Mouse (Mus musculus): ENCODE measurements around the gene Olfr1015. TPM values are rescaled to one million over a fixed set of nuclear protein-coding genes. Genes with fewer than 3 reads are reported as not detected.

Olfr1015 gene
- not detected for total RNA-seq (2021)
- long read RNA-seq, experiment 1, result 0 reads
- long read RNA-seq, experiment 2, result 0 reads

DNA sequence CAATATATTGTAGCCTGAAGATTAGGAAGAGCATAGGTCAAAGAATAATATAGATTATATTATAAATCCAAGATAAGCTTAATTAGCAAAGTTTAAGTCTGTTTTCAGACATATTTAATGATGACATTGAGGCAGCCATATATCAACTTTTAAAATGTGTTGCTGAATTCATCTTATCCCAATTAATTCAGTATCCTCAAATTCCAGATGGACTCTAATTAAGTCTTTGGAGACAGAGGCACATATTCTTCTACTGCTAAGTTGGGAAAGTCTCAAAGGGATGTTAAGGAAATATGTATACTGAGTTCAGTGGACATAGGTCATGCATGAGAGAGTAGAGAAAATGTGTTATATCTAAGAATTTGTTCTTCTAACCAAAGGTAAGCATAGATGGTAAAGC is at the start of gene Olfr1015:
Gene Olfr1015 (plus strand): TSS at position 301 of the 400 bp plus-strand sequence.
- no peak for DNase-seq

GRCm38 (mm10) chr2:85753822-85754221 is 28.0 kb upstream of the Olfr1015 start:
- no peak for DNase-seq

- DNase-seq, result no peak
These were observed 19.2 kb upstream of the Olfr1015 start, which contains the start of gene Olfr1012 for GRCm38 (mm10) chr2:85762666-85763065. TSS of gene Olfr1012 (minus strand) at chr2:85762766.

DNA sequence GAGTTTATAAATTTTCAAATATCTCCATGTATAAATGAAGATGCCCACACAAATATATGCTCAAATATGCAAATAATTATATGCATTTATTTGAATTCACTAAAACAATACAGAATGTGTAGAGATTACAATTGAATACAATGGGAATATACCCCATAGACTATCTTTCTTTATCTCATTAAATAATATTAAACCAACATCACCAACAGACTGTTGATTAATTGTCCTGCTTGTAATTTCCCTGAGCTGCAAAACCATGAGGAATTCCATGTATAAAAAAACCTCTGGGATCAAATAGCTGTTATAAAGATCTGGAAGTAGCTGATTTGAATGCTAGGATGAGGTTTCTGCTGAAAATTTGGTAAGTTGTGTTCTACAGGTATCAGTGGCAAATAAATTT is 15.0 kb upstream of the Olfr1015 start, which contains the start of gene Olfr1013:
Gene Olfr1013 (plus strand): TSS at position 301 of the 400 bp plus-strand sequence.
- DNase-seq, result no peak

- DNase-seq, result no peak
These were observed 9.4 kb upstream of the Olfr1015 start, which contains the start of gene Olfr1014 for GRCm38 (mm10) chr2:85772413-85772812. TSS of gene Olfr1014 (plus strand) at chr2:85772713.

GRCm38 (mm10) chr2:85792331-85792730 is 10.5 kb downstream of the Olfr1015 start:
- DNase-seq, result no peak

GRCm38 (mm10) chr2:85802444-85802843 is 20.6 kb downstream of the Olfr1015 start, which contains the start of gene Olfr1016:
TSS of gene Olfr1016 (minus strand) at chr2:85802544.
- DNase-seq, result no peak

DNA sequence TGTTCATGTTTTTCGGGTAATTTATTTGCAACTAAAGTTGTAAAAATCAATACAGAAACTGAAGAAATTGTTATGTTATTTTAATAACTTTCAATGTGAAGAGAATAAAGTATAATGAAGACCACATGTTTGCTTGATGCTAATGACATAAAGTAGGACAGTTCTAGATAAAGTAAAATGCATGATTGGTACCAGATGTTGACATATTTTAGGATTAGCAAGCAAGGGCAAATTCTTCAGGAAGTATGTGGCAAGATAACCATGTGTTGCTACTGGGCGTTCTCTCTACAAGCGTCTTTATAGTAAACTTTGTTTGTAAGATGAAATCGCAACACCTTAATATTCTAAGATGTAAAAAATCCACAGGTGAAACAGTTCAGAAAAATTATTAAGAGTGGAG is 22.7 kb downstream of the Olfr1015 start:
- no peak for DNase-seq

DNA sequence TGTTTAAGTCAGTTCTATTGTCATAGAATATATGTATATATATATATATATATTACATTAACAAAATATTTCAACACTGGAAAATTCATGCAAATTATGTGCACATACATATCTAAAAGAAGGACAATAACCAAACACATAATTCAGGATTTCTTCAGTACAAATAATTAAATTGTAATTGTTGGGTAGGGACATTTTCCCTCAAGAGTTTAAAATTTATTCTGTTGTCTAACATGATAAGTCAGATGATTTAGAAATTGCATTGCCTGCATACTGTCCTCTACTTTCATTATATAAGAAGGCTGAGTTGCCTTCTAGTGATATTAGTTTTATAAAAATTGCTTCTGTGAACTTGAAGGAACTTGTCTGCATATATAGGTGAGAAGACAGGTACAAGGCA is 36.4 kb downstream of the Olfr1015 start, which contains the start of gene Olfr1018:
Gene Olfr1018 (plus strand): TSS at position 301 of the 400 bp plus-strand sequence.
- DNase-seq, result no peak

Other genes starting within 250 kb of the Olfr1015 start
- gene Olfr996, start 202.8 kb upstream of the Olfr1015 start, total RNA-seq (2021), result not detected
- gene Olfr998, start 193.1 kb upstream of the Olfr1015 start, total RNA-seq (2021), result not detected
- gene Olfr1000, start 170.1 kb upstream of the Olfr1015 start, total RNA-seq (2021), result not detected
- not detected for gene Olfr1002, start 131.3 kb upstream of the Olfr1015 start, total RNA-seq (2021)
- gene Olfr154, start 117.6 kb upstream of the Olfr1015 start, total RNA-seq (2021), result not detected
- not detected for gene Olfr1006, start 103.2 kb upstream of the Olfr1015 start, total RNA-seq (2021)
- gene Olfr1008, start 92.6 kb upstream of the Olfr1015 start, total RNA-seq (2021), result not detected
- gene Olfr1009, start 66.6 kb upstream of the Olfr1015 start, total RNA-seq (2021), result not detected
- gene Olfr1012, start 19.3 kb upstream of the Olfr1015 start, total RNA-seq (2021), result not detected
- gene Olfr1013, start 14.9 kb upstream of the Olfr1015 start, total RNA-seq (2021), result not detected
- gene Olfr1014, start 9.3 kb upstream of the Olfr1015 start, total RNA-seq (2021), result not detected
- gene Olfr1016, start 20.5 kb downstream of the Olfr1015 start, total RNA-seq (2021), result not detected
- gene Olfr1018, start 36.5 kb downstream of the Olfr1015 start, total RNA-seq (2021), result not detected
- gene Olfr1019, start 63.5 kb downstream of the Olfr1015 start, total RNA-seq (2021), result not detected
- not detected for gene Olfr1020, start 65.0 kb downstream of the Olfr1015 start, total RNA-seq (2021)
- gene Olfr1022, start 86.6 kb downstream of the Olfr1015 start, total RNA-seq (2021), result not detected
- not detected for gene Olfr1023, start 103.6 kb downstream of the Olfr1015 start, total RNA-seq (2021)
- not detected for gene Olfr1024, start 123.0 kb downstream of the Olfr1015 start, total RNA-seq (2021)
- not detected for gene Olfr1025-ps1, start 133.2 kb downstream of the Olfr1015 start, total RNA-seq (2021)
- not detected for gene Olfr1026, start 139.5 kb downstream of the Olfr1015 start, total RNA-seq (2021)
- gene Olfr1028, start 168.4 kb downstream of the Olfr1015 start, total RNA-seq (2021), result not detected
- gene Olfr1029, start 191.9 kb downstream of the Olfr1015 start, total RNA-seq (2021), result not detected
- not detected for gene Olfr1030, start 197.3 kb downstream of the Olfr1015 start, total RNA-seq (2021)
- gene Olfr1031, start 208.3 kb downstream of the Olfr1015 start, total RNA-seq (2021), result not detected
- not detected for gene Olfr1032, start 223.5 kb downstream of the Olfr1015 start, total RNA-seq (2021)
- under 1 TPM; 0.09 to 0.45 TPM for gene Olfr1033, start 238.6 kb downstream of the Olfr1015 start, total RNA-seq (2021)